Mouse (Mus musculus): ENCODE results near the gene Ptn. TPM values are rescaled to one million over a fixed set of nuclear protein-coding genes. Genes with fewer than 3 reads are reported as not detected.

The Ptn gene
- total and polyA plus RNA-seq, 3 experiments = not detected

DNA sequence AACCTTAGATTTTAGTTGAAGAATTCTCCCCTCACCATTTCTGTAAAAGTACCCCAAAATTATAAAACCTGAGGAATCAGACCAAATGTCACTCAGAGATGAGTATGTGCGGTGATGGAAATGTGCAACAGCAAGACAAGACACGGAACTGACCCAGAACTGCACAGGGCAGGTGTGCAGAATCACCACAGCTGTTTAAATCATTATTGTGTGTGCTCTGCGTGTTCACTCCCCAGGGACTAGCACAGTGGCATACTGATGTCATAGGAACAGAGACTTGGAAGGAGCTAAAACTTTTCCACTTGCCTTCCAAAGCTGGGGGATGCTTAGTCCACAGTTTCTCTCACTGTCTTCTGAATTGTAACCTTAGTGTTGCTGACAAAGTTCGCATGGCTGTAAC, 22.7 kb upstream of the Ptn start:
- H3K9me3 ChIP-seq (replicated peaks; ENCODE audit: insufficient read depth, low read length) = no peaks in the 10 kb centered on the region
- H3K79me2 ChIP-seq (ENCODE audit: control insufficient read depth, insufficient read depth, low read length, poor library complexity) = no peaks in the 10 kb centered on the region
- no peaks in the 10 kb centered on the region for H3K4me1 ChIP-seq (ENCODE audit: control insufficient read depth in 1 of 2, insufficient read depth in 2 of 2, low read length in 2 of 2)
- H3K36me3 ChIP-seq (ENCODE audit: control insufficient read depth in 1 of 2, insufficient read depth in 2 of 2, low read length in 2 of 2) = no peaks in the 10 kb centered on the region
- H3K27ac ChIP-seq (ENCODE audit: control insufficient read depth, low read depth, low read length) = no peak overlapping the region
- TF ChIP-seq CTCF (IDR thresholded peaks at IDR 0.05 in 2 of 3, conservative IDR thresholded peaks at IDR 0.05 in 1 of 3; ENCODE audit: control insufficient read depth in 1 of 3, insufficient read depth in 1 of 3, low read depth in 2 of 3, low read length in 3 of 3, poor library complexity in 1 of 3, severe bottlenecking in 1 of 3) (no peak), JUND (IDR thresholded peaks at IDR 0.05; ENCODE audit: low read depth, low read length) (no peak), BHLHE40 (IDR thresholded peaks at IDR 0.05; ENCODE audit: borderline replicate concordance, low read depth, low read length) (no peak), ZMIZ1 (IDR thresholded peaks at IDR 0.05; ENCODE audit: low read depth, low read length) (no peak), MYB (IDR thresholded peaks at IDR 0.05; ENCODE audit: low read depth, low read length) (no peak)
- no peak for DNase-seq (ENCODE audit: low read depth, low spot score)
- H3K4me3 ChIP-seq (ENCODE audit: control insufficient read depth in 1 of 2, insufficient read depth in 1 of 2, low read depth in 2 of 2, low read length in 2 of 2) = no peak overlapping the region
- H3K9ac ChIP-seq (ENCODE audit: control insufficient read depth, low read depth, low read length, poor library complexity, severe bottlenecking) = no peak overlapping the region
- no peaks in the 10 kb centered on the region for H3K27me3 ChIP-seq (ENCODE audit: control insufficient read depth in 1 of 2, insufficient read depth in 2 of 2, low read length in 2 of 2)

DNA sequence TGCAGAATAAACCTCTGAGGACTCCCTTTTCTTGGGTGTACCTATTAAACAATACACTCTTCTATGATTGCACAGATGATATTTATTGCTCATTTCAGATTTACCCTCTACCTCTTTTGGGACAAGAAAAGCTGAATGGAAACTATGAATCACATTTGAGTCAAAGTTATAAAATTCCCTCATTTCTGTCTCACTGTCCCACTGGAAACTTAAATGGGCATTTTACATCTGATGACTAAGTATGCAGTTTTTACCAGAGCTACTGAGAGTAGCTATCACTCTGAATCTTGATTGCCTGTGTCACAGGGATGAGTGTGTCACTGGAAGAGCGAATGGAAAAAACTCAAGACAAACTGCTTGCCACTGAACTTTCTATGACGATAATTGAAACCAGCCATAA, 22.2 kb upstream of the Ptn start:
- no peaks in the 10 kb centered on the region for H3K9me3 ChIP-seq (replicated peaks; ENCODE audit: insufficient read depth, low read length)

DNA sequence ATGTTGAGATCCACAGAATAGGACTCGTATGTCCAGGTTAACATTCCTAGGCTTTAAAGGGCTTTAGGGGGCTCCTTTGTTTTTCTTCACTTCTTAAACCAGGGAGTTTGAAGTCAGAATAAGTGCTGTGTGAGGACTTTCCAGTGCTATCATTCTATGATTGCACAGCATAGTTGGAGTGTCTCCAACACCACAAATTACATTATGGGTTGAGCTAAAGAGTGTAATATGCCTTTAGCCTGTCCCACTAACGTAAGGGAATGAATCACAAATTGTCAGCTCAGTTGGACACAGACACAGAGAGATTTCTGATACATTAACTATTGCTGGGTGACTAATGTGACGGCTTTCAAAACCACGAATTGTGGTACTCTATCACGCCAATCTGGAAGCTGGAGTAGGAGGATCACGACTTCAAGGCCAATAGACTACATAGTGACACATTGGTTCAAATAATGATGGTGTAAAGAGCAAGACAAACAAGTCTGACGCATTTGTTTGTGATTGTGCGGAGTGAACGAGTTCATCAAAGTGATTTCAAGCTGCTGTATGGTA, 20.4 kb upstream of the Ptn start:
- TF ChIP-seq MAFK (IDR thresholded peaks at IDR 0.05; ENCODE audit: borderline replicate concordance, low read depth, low read length) = no peak
- no peak for TF ChIP-seq CTCF (IDR thresholded peaks at IDR 0.05 in 2 of 3, conservative IDR thresholded peaks at IDR 0.05 in 1 of 3; ENCODE audit: control insufficient read depth in 1 of 3, insufficient read depth in 1 of 3, low read depth in 2 of 3, low read length in 3 of 3, poor library complexity in 1 of 3, severe bottlenecking in 1 of 3)
- TF ChIP-seq USF2 (IDR thresholded peaks at IDR 0.05; ENCODE audit: borderline replicate concordance in 1 of 2, insufficient read depth in 1 of 2, low read depth in 1 of 2, low read length in 2 of 2) = no peak
- no peaks in the 10 kb centered on the region for H3K36me3 ChIP-seq (ENCODE audit: control insufficient read depth in 1 of 2, insufficient read depth in 2 of 2, low read length in 2 of 2)
- no peak for DNase-seq (ENCODE audit: low read depth, low spot score)
- no peak overlapping the region for H3K27ac ChIP-seq (ENCODE audit: control insufficient read depth, low read depth, low read length)
- H3K4me3 ChIP-seq (ENCODE audit: control insufficient read depth in 1 of 2, insufficient read depth in 1 of 2, low read depth in 2 of 2, low read length in 2 of 2) = no peak overlapping the region
- H3K79me2 ChIP-seq (ENCODE audit: control insufficient read depth, insufficient read depth, low read length, poor library complexity) = no peaks in the 10 kb centered on the region
- H3K27me3 ChIP-seq (ENCODE audit: control insufficient read depth in 1 of 2, insufficient read depth in 2 of 2, low read length in 2 of 2) = no peaks in the 10 kb centered on the region
- no peaks in the 10 kb centered on the region for H3K4me1 ChIP-seq (ENCODE audit: control insufficient read depth in 1 of 2, insufficient read depth in 2 of 2, low read length in 2 of 2)
- H3K9me3 ChIP-seq (replicated peaks; ENCODE audit: insufficient read depth, low read length) = no peaks in the 10 kb centered on the region
- H3K9ac ChIP-seq (ENCODE audit: control insufficient read depth, low read depth, low read length, poor library complexity, severe bottlenecking) = no peak overlapping the region

More for the DNA sequence above, 22.2 kb upstream of the Ptn start:
- H3K79me2 ChIP-seq (ENCODE audit: control insufficient read depth, insufficient read depth, low read length, poor library complexity) = no peaks in the 10 kb centered on the region
- no peak for TF ChIP-seq E2F4 (IDR thresholded peaks at IDR 0.05; ENCODE audit: borderline replicate concordance, low read depth, low read length)
- no peak for TF ChIP-seq POLR2AphosphoS2 (IDR thresholded peaks at IDR 0.05; ENCODE audit: low read length)
- TF ChIP-seq TBP (IDR thresholded peaks at IDR 0.05; ENCODE audit: low read depth, low read length) = no peak
- no peak overlapping the region for H3K9ac ChIP-seq (ENCODE audit: control insufficient read depth, low read depth, low read length, poor library complexity, severe bottlenecking)
- no peak overlapping the region for H3K27ac ChIP-seq (ENCODE audit: control insufficient read depth, low read depth, low read length)
- H3K4me1 ChIP-seq (ENCODE audit: control insufficient read depth in 1 of 2, insufficient read depth in 2 of 2, low read length in 2 of 2) = no peaks in the 10 kb centered on the region
- DNase-seq (ENCODE audit: low read depth, low spot score) = no peak
- no peaks in the 10 kb centered on the region for H3K36me3 ChIP-seq (ENCODE audit: control insufficient read depth in 1 of 2, insufficient read depth in 2 of 2, low read length in 2 of 2)
- no peaks in the 10 kb centered on the region for H3K27me3 ChIP-seq (ENCODE audit: control insufficient read depth in 1 of 2, insufficient read depth in 2 of 2, low read length in 2 of 2)
- H3K4me3 ChIP-seq (ENCODE audit: control insufficient read depth in 1 of 2, insufficient read depth in 1 of 2, low read depth in 2 of 2, low read length in 2 of 2) = no peak overlapping the region

Data from MEL (cell line).